Mouse (Mus musculus): ENCODE results near the gene Fam3c. TPM values are rescaled to one million over a fixed set of nuclear protein-coding genes. Genes with fewer than 3 reads are reported as not detected.

Fam3c gene
- polyA plus RNA-seq, 1 experiment from 2014 or later: 33.8 TPM

DNA sequence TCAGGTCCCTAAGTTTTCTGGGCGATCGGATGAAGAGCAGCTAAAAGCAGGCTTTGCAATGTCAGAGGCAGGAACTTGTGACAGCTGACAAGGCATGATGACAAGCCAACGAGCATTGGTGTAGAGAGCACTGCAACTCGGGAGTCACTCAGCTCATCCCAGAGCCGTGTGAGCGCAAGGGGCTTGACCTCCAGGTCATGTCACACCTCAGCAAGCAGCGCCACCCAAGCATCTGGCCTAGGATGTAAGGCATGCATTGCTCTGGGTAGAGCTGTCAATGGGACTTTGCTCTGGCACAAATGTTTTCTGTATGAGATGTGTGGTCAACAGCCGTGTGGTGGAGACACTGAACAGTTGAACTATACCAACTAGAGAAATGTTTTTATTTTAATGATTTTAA, 28.1 kb downstream of the Fam3c start:
- no peak overlapping the region for H3K4me2 ChIP-seq (replicated peaks)
- H3K4me3 ChIP-seq: no peak overlapping the region
- H3K9me3 ChIP-seq (replicated peaks): no peaks in the 10 kb centered on the region
- H3K27me3 ChIP-seq: no peaks in the 10 kb centered on the region
- 0 out of 2 replicates have a peak, but pooled peaks cover 4% of the 10 kb centered on the region for H3K36me3 ChIP-seq
- WGBS: 73% methylated on average over 8 of the region's 8 CpGs
- ATAC-seq (ENCODE audit: low FRiP score): no peak
- no peak overlapping the region for H3K27ac ChIP-seq
- H3K4me1 ChIP-seq: no peaks in the 10 kb centered on the region
- H3K9ac ChIP-seq: no peak overlapping the region

DNA sequence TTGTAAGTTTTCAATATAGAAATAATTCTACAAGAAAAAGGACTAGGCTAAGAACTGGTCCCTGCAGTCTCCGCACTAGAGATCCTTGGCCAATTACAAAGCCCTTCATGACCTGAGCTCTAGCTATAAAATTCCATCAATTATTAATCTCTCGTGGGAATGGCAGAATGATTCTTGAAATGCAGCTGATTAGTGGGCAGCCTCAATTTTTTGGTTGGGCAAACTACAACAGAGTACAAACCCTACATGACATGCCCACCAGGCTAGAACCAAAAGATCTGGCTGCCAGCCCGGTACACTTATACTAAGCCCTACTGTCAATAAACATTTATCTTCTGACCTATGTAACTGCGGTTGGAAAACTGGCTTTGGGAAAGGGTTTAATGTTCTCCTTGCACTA, 29.0 kb downstream of the Fam3c start:
- Histone ChIP-seq H3K27me3 (no peaks in the 10 kb centered on the region), H3K27ac (no peak overlapping the region), H3K36me3 (0 out of 2 replicates have a peak, but pooled peaks cover 4% of the 10 kb centered on the region), H3K4me3 (no peak overlapping the region), H3K9ac (no peak overlapping the region), H3K4me2 (replicated peaks) (no peak overlapping the region), H3K9me3 (replicated peaks) (no peaks in the 10 kb centered on the region), H3K4me1 (no peaks in the 10 kb centered on the region)
- no peak for ATAC-seq (ENCODE audit: low FRiP score)
- 74% methylated on average over 4 of the region's 4 CpGs for WGBS

- Histone ChIP-seq H3K9me3 (replicated peaks) (no peaks in the 10 kb centered on the region), H3K27me3 (no peaks in the 10 kb centered on the region), H3K27ac (no peak overlapping the region), H3K9ac (no peak overlapping the region), H3K4me1 (no peaks in the 10 kb centered on the region), H3K36me3 (0 out of 2 replicates have a peak, but pooled peaks cover 4% of the 10 kb centered on the region), H3K4me3 (no peak overlapping the region), H3K4me2 (replicated peaks) (no peak overlapping the region)
- no peak for ATAC-seq (ENCODE audit: low FRiP score)
- WGBS: 82% methylated on average over 4 of the region's 4 CpGs
Observed at GRCm38 (mm10) chr6:22326289-22326688, 29.8 kb downstream of the Fam3c start.

- Histone ChIP-seq H3K4me3 (no peak overlapping the region), H3K27me3 (no peaks in the 10 kb centered on the region), H3K4me2 (replicated peaks) (no peak overlapping the region), H3K27ac (no peak overlapping the region), H3K4me1 (no peaks in the 10 kb centered on the region), H3K36me3 (0 out of 2 replicates have a peak, but pooled peaks cover 4% of the 10 kb centered on the region), H3K9ac (no peak overlapping the region), H3K9me3 (replicated peaks) (no peaks in the 10 kb centered on the region)
- peak; percentile 49; the same call in 1 of the 2 replicates for ATAC-seq (ENCODE audit: low FRiP score)
- 59% methylated on average over 13 of the region's 13 CpGs for WGBS
Observed at GRCm38 (mm10) chr6:22325364-22326072, 30.5 kb downstream of the Fam3c start.

DNA sequence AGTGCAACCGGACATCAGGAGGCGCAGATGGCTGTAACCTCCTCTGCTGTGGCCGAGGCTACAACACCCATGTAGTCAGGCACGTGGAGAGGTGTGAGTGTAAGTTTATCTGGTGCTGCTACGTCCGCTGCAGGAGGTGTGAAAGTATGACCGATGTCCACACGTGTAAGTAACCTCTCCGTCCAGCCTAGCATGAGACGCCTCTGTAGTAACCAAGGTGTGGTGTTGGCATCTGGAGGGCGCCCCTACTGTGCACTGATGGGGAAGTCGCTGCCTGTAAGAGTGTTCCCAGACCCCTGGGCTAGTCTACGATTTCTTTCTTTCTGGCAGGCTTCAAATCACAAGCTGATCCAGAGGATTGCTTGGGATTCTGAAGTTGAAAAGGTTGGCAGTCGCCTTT, 58.0 kb downstream of the Fam3c start:
- Histone ChIP-seq H3K4me3 (no peak overlapping the region), H3K4me2 (replicated peaks) (no peak overlapping the region), H3K36me3 (no peaks in the 10 kb centered on the region), H3K9me3 (replicated peaks) (no peaks in the 10 kb centered on the region), H3K27ac (no peak overlapping the region), H3K27me3 (peaks cover 12% of the 10 kb centered on the region), H3K9ac (no peak overlapping the region), H3K4me1 (no peaks in the 10 kb centered on the region)
- 58% methylated on average over 14 of the region's 14 CpGs for WGBS
- ATAC-seq (ENCODE audit: low FRiP score): no peak

- peaks cover 13% of the 10 kb centered on the region for H3K27me3 ChIP-seq
- H3K4me2 ChIP-seq (replicated peaks): no peak overlapping the region
- H3K9ac ChIP-seq: no peak overlapping the region
- H3K4me1 ChIP-seq: no peaks in the 10 kb centered on the region
- no peaks in the 10 kb centered on the region for H3K9me3 ChIP-seq (replicated peaks)
- no peaks in the 10 kb centered on the region for H3K36me3 ChIP-seq
- no peak for ATAC-seq (ENCODE audit: low FRiP score)
- no peak overlapping the region for H3K27ac ChIP-seq
- no peak overlapping the region for H3K4me3 ChIP-seq
- 85% methylated on average over 6 of the region's 6 CpGs for WGBS
Observed at GRCm38 (mm10) chr6:22297028-22297427, 59.0 kb downstream of the Fam3c start.

DNA sequence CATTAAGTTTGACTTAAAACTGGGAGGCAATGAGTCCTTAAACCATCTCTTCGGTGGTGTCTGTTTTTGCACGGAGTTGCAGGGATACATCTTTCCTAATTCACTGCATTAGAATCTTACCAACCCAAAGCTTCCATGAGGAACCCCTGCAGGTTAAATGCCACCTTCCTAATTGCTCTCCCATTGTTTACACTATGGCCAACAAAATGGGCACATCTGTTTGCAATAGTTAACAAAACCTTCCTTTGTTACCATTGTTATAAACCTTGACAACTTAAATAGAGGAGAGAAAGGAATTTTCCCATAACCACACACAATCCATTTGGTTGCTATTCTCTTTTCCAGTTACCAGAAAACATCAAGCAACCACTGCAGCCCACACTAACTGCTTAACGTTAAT, 62.1 kb downstream of the Fam3c start:
- ATAC-seq (ENCODE audit: low FRiP score): no peak
- Histone ChIP-seq H3K36me3 (no peaks in the 10 kb centered on the region), H3K9ac (no peak overlapping the region), H3K4me2 (replicated peaks) (no peak overlapping the region), H3K27ac (no peak overlapping the region), H3K9me3 (replicated peaks) (no peaks in the 10 kb centered on the region), H3K27me3 (peaks cover 37% of the 10 kb centered on the region), H3K4me3 (no peak overlapping the region), H3K4me1 (peaks cover 9% of the 10 kb centered on the region)
- WGBS: 33% methylated on average over 3 of the region's 3 CpGs

DNA sequence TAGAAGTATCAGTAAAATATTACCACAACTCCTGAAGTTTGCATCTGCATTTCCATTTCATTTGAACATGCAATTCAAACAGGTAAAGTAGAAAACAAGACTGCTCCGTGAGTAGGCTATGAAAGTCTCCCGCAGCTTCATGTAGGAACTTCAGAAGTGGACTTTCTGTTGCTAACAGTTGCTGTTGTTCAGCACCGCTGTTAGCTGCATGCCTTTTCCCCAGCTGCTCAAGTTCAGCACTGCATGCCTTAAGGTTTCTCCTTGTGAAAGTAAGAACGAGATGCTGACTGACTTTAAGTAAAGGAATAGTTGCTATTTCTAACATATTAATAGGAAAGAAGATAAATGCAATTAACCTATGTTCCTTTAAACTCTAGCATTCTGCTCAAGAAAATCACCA, 64.0 kb downstream of the Fam3c start:
- no peaks in the 10 kb centered on the region for H3K36me3 ChIP-seq
- 35% methylated on average over 4 of the region's 4 CpGs for WGBS
- peaks cover 23% of the 10 kb centered on the region for H3K4me1 ChIP-seq
- no peak overlapping the region for H3K4me2 ChIP-seq (replicated peaks)
- no peaks in the 10 kb centered on the region for H3K9me3 ChIP-seq (replicated peaks)
- H3K4me3 ChIP-seq: no peak overlapping the region
- H3K27ac ChIP-seq: no peak overlapping the region
- H3K9ac ChIP-seq: no peak overlapping the region
- H3K27me3 ChIP-seq: peaks cover 52% of the 10 kb centered on the region
- no peak for ATAC-seq (ENCODE audit: low FRiP score)

- Histone ChIP-seq H3K36me3 (no peaks in the 10 kb centered on the region), H3K4me1 (peaks cover 23% of the 10 kb centered on the region), H3K27ac (no peak overlapping the region), H3K4me3 (no peak overlapping the region), H3K27me3 (peaks cover 63% of the 10 kb centered on the region), H3K9me3 (replicated peaks) (no peaks in the 10 kb centered on the region), H3K4me2 (replicated peaks) (no peak overlapping the region), H3K9ac (no peak overlapping the region)
- ATAC-seq (ENCODE audit: low FRiP score): no peak
- WGBS: 68% methylated on average over 8 of the region's 8 CpGs
Observed at GRCm38 (mm10) chr6:22290790-22291189, 65.3 kb downstream of the Fam3c start.

DNA sequence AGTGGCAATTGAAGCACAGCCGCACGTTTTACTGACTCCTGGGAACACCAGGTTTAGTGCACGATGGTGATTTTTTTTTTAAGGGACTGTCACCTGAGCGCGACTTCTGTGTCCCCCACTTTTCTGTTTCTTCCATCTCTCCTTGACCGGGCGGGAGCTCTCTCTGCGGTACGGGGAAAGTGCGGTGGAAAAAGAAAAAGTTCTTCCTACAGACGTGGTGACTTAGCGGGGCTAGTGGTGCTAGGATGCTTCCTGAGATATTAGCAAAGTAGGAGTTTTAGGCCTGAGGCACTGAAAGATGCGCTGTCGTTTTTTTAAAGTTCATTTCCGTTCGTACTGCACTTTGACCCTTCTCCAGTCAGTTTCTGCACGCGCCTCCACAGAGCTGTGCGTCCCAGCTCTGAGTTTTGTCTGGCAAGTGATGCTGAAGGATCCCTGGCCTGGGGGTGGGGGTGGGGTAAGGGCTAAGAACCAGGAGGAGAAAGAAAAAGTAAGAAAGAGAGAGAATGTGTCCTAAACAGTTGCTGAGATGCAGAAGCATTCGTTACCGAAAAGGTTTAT, 66.5 kb downstream of the Fam3c start:
- Histone ChIP-seq H3K27me3 (peaks cover 61% of the 10 kb centered on the region), H3K9ac (peak overlapping the region; percentile 24), H3K27ac (no peak overlapping the region), H3K4me1 (peaks cover 23% of the 10 kb centered on the region), H3K4me3 (peak overlapping the region; percentile 37), H3K9me3 (replicated peaks) (no peaks in the 10 kb centered on the region), H3K36me3 (no peaks in the 10 kb centered on the region), H3K4me2 (replicated peaks) (peak overlapping the region; percentile 69)
- no peak for ATAC-seq (ENCODE audit: low FRiP score)
- WGBS: 1% methylated on average over 21 of the region's 21 CpGs

DNA sequence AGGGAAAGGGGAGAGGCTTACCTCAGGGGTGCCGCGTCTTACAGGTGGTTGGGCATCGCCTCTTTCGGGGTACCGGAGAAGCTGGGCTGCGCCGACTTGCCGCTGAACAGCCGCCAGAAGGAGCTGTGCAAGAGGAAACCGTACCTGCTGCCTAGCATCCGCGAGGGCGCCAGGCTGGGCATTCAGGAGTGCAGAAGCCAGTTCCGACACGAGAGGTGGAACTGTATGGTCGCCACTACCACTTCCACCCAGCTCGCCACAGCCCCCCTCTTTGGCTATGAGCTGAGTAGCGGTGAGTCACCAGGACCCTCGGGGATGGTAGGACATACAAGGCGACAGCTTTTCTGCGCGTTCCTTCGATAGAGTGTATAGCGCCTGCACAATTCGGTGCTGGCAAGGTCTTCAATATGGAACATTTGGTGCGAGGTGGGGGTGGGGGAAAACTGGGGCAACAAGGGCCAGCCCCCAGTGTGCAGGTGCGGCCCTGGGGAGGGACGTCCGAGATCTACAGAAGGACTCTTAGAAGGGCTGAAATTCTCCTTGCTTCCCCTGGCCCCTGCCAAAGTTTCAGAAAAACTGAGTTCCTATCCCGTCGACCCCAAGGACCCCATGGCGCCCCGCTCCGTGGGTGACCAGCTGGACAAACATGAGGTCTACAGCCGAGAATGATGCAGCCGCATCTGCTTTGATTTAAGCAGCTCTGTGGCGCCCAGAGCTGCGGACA, 67.1 kb downstream of the Fam3c start:
- H3K27me3 ChIP-seq: peaks cover 59% of the 10 kb centered on the region

DNA sequence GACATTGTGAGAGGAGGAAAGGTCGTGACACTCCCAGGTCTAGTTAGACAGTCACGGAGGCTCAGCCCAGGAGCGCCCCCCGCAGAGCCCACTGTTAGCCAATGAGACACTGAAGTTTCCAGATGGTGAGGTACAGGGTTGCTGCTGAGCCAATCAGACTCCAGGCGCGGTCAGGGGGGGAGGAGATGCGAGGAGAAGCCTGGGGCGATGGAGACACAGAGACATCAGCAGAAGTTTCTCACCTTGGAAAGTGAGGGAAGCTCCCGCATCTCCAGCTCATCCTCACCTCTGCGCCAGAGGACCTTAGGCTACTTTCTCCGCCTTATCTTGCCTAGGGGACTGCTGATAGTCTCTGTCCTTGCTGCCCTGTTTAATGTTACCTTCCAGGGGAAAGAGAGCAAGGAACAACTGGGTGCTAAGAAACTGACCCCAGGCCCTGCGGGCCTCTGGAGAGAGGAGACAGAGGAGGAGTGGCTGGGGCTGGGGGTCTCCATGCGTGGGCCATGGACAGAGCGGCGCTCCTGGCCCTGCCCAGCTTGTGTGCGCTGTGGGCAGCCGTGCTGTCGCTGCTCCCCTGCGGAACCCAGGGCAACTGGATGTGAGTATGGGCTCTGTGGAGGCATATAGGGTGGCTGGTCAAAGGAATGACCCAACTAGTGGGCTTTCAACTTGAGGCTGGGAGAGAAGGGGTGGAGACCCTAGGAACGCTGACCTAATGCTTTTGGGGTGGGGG, 67.9 kb downstream of the Fam3c start, which contains the start of gene Wnt16:
Gene Wnt16 (plus strand): TSS at position 224 of the 733 bp plus-strand sequence.
- Histone ChIP-seq H3K4me2 (replicated peaks) (peak within 1 kb of the TSS; percentile 69), H3K4me3 (peak within 1 kb of the TSS; percentile 37), H3K9ac (peak within 1 kb of the TSS; percentile 24), H3K27ac (no peak within 1 kb of the TSS), H3K27me3 (peaks cover 54% of the 10 kb centered on the region), H3K9me3 (replicated peaks) (no peaks in the 10 kb centered on the region), H3K4me1 (peaks cover 23% of the 10 kb centered on the region), H3K36me3 (no peaks in the 10 kb centered on the region)
- peak; percentile 75 for ATAC-seq (ENCODE audit: low FRiP score)
- WGBS: 1% methylated on average over 20 of the region's 20 CpGs

More for the DNA sequence above, 67.1 kb downstream of the Fam3c start:
- Histone ChIP-seq H3K9ac (peak overlapping the region; percentile 24), H3K9me3 (replicated peaks) (no peaks in the 10 kb centered on the region), H3K36me3 (no peaks in the 10 kb centered on the region), H3K27ac (no peak overlapping the region), H3K4me2 (replicated peaks) (peak overlapping the region; percentile 69), H3K4me1 (peaks cover 23% of the 10 kb centered on the region), H3K4me3 (peak overlapping the region; percentile 37)
- 1% methylated on average over 38 of the region's 38 CpGs for WGBS
- peak; percentile 77 for ATAC-seq (ENCODE audit: low FRiP score)
